Mouse (Mus musculus) adrenal gland, postnatal 36 days (tissue): Measurements from ENCODE around the gene Sprtn. TPM values are rescaled to one million over a fixed set of nuclear protein-coding genes. Genes with fewer than 3 reads are reported as not detected.

Source experiments
- DNase-seq, 2 experiments: peaks; one replicate each; pipeline ENCODE4 v3.0.0; 2021; ENCODE audit warnings: mixed read lengths in 1 of 2
- long read RNA-seq, 2 experiments: library from polyadenylated mRNA; stranded (forward); transcript quantifications; one replicate each; pipeline ENCODE4 v2.0.0; 2021; ENCODE audit warnings: borderline sequencing depth in 2 of 2
- total RNA-seq, 2 experiments: library from RNA; stranded (reverse); gene quantifications; 2 replicates each; pipeline ENCODE4 v1.2.3; 2021

Gene Sprtn
- 10 to 100 TPM; 19.0 to 19.7 TPM for total RNA-seq
- long read RNA-seq, experiment 1, full-length matches to known transcripts = 2 of 5 reads
- long read RNA-seq, experiment 1, partial matches to known transcripts = 0 of 5 reads
- long read RNA-seq, experiment 1, other reads (novel, unspliced or antisense) = 3 of 5 reads
- long read RNA-seq, experiment 2, partial matches to known transcripts = 0 of 1 reads
- long read RNA-seq, experiment 2, other reads (novel, unspliced or antisense) = 1 of 1 reads

DNA sequence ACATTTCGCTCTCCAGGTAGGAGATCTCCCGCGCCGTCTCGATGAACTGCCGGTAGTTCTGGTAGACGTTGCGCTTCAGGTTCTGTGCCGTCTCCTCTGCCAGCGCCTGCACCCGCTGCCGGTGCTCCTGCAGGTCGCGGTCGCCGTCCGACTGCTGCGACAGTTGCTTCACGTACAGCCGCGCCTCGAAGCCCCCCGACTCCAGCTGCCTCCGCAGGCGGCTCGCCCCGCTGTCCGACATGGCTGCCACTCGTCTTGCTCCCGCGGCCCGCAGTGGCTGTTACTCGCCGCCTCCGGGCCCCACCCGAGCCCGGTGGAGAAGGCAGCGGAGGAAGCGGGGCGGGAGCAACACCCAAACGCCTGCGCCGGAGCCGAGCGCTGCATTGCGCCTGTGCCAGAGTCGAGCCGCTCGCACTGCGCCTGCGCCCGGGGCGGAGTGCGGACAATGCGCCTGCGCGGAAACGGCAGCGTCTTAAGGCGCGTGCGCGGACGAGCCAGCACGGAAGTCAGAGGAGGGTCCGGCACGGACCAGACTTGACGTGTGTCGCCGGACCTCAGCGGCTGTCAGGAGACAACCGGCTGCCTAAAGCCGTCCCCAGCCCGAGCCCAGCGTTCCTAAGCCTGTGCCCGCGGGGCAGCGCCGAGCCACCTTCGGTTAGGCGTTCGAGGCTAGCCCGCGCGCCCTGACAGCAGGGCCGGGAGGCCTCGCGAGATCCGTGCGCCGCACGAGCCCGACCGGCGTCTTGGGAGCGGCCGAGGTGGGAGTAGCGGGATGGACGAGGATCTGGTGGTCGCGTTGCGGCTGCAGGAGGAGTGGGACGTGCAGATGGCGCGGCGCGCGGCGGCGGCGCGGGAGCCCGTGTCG lies at the start of gene Sprtn, which contains the start of gene Exoc8:
Gene Sprtn (plus strand): TSS at position 501 of the 865 bp plus-strand sequence.
Gene Exoc8 (minus strand): TSS at position 320 of the 865 bp plus-strand sequence.
- DNase-seq = peak; percentile 98

DNA sequence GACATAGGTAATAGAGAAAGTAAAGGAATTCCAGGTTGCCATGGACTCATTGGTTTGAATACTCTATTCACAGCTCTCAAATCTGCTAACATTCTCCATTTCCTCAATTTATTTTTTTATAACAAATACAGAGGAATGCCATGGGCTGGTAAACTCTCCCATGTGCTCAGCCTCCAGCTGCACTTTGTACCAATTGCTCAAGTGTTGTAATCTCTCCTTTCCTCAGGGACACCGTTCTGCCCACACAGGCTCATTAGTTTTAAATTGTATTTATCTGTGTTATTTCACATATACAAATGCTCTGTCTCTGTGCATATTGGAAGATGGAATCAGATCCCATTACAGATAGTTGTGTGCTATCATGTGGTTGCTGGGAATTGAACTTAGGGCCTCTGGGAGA lies 44.2 kb upstream of the Sprtn start:
- DNase-seq = no peak

DNA sequence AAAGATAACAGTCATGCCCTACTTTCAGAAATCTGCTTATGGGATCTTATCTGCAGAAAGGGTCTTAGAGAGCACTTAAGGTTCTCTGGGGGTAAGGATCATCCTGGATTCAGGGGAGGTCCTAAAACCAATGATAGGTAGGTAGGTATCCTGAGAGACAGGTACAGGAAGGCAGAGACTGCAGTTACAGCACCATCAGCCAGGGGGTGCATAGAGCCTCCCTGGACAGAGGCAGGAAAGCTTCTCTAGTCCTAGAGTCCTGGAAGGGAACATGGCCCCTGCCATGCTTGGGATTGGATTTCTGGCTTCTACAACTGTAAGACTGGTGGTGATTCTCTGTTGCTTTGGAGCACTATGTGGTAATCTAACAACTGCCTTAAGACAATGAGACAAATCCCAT lies 38.2 kb upstream of the Sprtn start:
- peak; percentile 20 to 61 for DNase-seq

DNA sequence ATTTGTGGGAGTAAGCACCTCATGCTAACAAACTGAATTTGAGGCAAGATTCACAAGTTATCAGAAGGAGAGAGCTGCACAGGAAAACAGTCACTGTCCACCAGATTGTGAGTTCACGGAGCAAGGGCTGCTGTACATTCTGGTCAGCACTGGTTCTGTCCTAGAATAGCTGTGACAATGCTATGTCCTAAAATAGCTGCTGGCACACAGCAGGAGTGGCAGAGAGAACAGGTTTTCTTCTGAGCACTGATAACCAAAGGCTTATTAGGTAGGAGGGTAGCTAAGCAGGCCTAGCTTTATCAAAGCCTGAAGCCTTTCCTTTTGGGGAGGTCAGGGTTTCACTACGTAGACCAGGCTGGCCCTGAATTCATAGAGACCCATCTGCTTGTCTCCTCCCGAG lies 37.5 kb upstream of the Sprtn start:
- DNase-seq = no peak

DNA sequence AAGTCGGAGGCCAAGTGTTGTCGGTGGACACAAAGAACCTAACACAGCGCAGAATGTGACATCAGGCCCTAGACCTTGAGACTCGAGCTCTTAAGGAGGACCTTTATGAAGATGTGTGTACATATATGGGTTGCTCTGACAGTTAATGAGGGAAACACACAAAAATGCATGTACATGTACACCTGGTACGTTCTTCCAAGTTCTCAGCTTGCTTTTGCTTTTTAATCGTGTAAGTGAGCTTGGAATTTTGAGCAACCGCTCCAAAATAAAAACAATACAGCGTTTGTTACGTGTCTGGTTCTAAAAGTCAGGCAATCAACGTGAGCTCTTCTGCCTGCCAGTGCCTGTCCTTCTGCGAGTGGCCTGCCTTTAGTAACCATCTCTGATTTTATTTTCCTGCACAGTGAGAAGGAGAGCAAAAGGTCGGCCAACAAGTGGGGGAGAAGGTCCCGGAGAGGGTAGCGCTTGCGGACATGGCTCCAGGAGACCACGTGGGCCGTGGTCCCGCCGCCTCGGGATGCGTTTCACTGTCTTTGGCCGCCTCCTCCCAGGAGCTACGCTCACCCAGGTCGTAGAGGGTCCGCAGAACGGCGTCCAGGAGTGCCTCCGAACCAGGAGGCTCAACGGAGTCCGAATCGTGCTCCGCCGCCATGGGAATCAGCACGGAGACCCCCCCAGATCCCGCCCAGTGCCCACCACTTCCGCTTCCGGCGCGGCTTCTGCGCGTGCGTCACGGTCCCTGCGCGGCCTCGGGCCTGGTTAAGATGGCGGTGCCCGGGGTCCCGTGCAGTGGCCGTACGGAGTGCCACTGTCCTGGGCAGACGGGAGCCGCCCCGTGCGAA lies 35.1 kb upstream of the Sprtn start, which contains the start of the genes Gnpat and 2810004N23Rik:
Gene Gnpat (plus strand): TSS at position 713 of the 842 bp plus-strand sequence.
Gene 2810004N23Rik (minus strand): TSS at position 800 of the 842 bp plus-strand sequence.
- peak; percentile 97 for DNase-seq

DNA sequence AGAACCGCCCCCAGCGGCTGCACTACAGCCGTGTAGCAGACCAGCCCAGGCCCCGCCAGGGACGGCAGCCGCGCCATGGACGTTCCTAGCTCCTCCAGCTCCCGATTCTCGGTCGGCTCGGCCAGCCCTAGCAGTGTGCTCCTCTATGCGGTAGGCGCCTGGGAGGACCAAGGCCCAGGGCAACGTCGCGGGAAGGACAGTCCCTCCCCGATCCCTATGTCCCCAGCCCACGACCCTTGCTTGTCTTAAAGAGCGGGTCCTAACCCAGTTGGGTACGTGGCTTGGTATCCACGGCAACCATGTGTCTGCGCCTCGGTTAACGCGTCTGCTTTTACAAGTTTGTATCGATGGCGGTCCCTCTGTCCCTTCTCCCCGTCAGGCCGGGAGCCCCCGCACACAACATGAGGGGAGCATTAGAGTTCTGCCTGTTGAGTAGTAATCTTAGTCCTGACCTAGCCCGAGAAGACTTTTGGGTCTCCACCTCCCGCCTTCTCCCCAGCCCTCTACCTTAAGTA lies 34.5 kb upstream of the Sprtn start:
- no peak for DNase-seq

DNA sequence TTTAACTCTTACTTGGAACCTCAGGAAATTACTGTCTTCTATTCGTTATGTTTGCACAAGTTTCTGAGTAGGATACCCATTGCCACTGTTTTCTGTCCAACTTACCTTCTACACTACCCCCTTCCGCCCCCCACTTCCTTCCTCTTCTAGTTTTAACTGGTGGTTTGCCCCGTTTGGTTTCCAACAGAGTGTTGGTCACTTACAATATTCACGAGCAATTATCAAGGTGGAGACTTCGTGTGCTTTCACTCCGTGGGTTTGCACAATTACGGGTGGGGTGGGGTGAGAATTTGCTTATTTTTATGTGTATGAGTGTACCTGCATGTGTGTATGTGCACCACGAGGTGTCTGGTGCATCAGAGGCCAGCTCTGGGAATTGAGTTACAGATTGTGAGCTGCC lies 34.0 kb upstream of the Sprtn start:
- DNase-seq = no peak

DNA sequence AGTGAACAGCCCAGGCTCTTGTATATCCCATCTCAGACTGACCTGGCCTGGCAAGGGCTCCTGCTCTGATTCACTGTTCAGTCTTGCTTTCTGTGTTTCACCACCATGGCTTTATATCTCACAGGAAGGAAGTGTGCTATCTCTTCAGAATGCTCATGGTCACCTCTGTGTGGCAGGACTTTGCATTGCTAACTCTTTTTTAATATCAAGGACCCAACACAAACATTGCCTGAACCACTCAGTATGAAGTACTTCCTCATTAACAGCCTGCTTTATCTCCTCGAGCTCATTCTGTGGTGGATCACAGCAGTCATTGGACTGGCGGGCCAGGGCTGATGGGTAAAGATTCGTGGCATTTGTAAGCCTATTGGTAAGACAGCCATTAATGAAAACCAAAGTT lies 31.0 kb upstream of the Sprtn start:
- DNase-seq = no peak

DNA sequence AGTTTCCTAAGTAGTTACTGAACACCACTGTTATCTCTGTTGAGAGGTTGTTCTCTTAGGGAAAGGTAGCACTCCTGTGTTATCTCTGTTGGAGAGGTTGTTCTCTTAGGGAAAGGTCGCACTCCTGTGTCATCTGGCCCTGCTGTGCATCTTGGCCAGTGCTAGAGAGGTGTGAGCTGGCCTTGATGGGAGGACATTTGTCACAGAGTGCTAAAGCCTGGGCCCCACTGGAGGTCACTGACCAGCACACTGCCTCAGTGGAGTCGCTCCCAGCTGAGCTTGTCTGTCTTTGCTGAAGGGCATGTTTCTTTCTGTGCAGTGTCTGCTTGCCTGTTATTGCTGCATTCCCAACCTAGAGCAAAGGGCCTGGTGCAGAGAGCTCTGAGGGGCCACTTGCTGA lies 30.6 kb upstream of the Sprtn start:
- DNase-seq = peak; percentile 54 to 63

DNA sequence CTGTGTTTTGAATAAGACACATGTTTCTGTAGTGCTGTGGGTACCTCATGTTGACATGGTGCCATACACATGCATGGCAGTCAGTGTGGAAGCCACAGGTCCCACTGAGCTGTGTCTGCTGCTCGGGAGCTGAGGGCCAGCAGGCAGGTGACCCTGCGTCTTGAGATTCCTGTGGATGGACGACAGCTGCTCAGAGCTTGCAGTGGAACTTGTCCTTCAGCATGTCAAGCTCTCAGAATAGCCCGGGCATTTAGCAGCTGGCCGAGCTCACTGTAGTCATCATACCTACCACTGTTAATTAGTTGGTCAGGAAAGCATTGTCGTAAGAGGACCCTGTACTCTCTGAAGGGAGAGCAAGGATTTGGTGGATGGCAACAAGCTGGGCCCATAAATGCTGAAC lies 28.0 kb upstream of the Sprtn start:
- DNase-seq = no peak

DNA sequence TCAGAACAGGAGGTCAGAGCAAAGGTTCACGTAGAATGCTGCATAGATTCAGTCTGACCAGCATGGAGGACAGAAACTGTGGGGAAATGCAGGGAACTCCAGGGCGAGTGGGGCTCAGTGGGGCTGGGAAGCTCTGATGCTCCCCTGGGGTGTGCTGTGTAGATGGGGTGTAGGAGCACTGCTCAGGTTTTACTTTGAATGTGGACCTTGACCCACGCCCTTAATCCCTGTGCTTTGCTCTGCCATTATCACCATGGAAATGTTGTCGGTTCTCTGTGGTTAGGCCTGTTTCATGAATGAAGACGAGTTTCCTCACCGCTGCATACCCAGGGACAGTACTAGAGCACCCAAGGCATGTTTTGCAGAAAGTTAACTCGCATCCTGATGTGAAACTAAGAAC lies 26.2 kb upstream of the Sprtn start:
- no peak for DNase-seq

DNA sequence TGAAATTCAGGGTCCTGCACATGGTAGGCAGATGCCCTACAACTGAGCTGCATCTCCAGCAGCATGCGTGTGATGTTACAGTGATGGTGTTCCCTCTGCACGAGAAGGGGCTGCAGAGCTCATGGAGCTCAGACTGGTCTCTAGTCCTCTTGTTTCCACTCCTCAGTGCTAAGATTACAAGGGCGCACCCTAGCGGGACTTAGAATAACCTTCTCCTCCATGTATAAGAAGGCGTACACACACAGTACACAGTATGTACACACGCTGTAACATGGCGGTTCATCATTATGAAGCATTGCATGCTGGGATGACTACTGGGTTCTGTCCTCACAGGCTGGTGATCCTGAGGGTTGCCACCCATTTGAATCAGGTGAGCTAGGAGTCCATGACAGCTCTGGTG lies 25.6 kb upstream of the Sprtn start:
- no peak for DNase-seq

DNA sequence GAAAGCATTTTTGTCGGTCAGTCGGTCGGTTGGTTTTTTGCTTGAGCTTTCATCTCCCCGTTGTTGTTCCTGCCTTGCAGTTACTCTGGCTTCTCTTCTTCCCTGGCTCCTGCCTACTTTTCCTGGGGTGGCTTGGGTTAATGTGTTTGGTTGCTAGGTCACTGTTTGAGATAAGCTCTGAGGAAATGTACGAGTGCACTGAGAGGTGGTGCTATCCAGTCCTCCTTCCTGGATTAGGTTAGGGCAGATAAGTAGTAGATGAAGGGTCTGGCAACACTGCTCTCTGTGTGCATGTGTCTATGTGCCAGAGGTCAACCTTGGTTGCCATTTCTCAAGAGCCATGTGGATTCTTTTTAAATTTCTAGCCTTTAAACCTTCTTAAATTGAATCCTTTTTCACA lies 25.0 kb upstream of the Sprtn start:
- DNase-seq = no peak

DNA sequence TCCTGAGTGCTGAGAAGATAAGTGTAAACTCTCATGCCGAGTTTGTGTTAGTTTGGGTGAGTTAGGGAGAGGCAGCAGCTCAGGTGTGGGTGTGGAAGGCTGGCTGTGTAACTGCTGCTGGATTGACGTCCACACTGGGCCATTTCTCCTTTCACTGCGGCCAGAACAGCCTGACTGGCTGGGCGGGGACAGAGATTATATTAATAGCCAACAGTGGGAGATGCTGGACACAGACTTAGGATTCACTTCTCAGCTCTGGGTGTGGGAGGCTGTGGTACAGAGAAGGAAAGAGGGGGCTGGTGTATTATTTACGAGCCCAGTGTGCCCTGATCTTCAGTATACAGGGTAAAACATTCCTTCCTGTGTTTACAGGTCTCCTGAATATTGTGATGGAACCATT lies 19.5 kb upstream of the Sprtn start:
- no peak for DNase-seq

DNA sequence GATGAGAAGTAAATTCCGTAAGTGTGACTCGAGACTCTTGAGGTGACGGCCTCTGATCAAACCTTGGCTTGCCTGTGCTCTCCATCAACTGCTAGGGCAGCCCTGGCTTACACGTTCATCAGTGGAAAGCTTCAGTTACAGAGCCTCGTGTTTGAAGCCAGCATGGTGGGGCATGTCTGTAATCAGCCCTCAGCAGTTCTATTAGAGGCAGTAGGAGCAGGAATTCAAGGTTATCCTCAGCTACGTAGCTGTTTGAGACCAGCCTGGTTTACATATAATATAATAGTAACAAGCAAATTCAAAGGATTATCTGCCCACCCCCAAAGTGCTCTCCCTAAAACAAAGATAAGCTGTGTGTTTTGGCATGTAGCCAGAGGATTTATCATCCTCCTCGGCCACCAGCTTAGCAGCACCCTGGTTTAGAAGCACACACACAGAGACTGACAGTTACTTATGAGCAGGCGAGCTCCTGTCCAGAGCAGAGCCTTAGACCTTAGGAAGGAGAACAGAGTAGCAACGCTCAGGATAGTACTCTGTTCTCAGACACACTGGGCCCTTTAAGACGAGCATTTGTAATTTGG lies 18.6 kb upstream of the Sprtn start:
- no peak for DNase-seq

DNA sequence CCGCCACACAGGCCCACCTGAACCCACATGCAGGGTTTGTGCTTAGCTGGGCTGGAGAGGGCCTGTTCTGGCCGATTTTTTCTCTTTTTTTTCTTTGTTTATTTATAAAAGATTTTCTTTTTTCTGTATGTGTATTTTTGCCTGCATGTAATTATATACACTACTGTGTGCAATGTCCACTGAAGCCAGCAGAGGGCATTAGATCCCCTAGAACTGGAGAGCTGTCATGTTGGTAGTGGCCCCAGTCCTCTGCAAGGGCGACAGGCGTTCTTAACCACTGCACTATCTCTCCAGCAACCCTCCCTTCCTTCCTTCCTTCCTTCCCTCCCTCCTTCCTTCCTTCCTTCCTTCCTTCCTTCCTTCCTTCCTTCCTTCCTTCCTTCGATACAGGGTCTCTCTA lies 9.3 kb upstream of the Sprtn start:
- no peak for DNase-seq

DNA sequence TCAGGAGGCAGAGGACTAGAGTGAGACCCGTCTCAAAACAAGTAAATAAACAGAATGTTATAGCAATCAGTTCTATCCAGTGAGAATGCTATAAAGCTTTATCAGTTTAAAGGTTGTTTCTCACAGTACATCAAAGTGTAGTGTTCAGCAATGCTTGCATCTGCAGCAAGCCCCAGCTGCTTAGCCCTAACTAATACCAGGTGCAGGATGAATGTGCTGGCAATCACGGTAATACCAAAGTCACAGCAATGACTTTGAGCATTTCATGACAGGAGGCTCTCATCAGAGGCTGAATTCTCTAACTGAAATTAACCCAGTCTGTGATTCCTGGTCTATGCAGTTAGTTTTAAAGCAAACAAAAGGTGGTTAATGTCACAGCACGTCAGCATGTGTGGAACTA lies 5.1 kb upstream of the Sprtn start:
- DNase-seq = no peak

DNA sequence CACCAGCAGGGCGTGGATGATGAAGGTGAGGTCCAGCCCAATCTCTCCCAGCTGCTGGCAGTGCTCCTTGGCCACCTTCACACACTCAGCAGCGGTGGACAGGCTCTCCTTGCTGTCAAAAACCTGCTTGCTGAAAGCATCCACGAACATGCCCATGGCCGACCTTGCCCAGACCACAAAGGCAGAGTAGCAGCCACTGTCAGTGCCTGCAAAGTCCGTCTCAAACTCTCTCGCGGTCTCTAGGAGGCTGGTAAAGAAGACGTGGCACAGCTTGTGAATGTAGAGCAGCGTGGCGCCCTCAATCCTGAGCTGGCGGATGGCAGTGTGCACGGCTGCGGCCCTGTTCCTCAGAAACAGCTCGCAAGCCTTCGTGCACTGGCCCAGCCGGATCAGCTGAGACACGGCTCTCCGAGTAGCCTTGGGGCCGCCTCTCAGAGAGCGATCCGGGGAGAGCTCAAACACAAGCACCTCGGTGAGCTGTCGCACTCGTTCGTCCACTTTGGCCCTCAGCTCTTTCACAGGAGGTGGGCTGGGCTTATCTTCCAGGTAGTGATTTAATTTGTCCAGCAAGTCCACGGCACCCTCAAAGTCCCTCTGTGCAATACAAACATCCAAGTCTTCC lies 1.6 kb upstream of the Sprtn start:
- peak; percentile 15 to 34 for DNase-seq

DNA sequence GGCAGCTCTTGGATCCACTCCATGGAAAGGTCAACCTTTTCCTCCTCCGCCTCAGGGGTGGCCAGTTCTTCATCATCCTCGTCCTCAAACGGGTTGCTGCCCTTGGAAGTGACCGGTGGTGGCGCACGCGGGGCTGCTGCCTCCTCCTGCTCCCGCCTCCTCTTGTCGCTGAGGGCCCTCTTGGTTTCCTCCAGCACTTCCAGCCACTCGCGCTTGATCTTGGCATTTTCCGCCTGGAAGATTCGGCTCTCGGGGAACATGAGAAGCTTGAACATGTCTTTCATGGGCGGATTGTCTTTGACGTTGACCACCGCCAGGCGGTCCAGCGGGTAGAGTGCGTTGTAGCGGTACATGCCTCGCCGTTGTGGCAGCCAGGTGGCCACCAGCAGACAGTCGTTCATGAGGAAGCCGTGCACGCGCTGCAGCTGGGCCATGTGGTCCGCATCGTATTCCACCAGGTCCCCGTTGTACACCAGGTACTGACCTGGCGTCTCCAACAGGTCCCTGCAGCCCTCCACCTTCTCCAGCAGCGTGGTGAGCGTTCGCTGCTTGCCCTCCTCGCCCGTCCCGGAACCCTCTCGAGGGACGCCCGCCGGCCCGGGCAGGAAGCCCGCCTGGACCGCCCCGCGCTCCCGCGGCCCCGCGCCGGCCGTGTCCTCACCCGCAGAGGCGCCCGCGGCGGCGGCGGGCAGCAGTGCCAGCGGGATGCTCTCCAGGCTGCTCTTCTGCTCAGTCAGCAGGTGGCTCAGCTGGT lies 877 bp upstream of the Sprtn start:
- DNase-seq = peak; percentile 86 to 90

DNA sequence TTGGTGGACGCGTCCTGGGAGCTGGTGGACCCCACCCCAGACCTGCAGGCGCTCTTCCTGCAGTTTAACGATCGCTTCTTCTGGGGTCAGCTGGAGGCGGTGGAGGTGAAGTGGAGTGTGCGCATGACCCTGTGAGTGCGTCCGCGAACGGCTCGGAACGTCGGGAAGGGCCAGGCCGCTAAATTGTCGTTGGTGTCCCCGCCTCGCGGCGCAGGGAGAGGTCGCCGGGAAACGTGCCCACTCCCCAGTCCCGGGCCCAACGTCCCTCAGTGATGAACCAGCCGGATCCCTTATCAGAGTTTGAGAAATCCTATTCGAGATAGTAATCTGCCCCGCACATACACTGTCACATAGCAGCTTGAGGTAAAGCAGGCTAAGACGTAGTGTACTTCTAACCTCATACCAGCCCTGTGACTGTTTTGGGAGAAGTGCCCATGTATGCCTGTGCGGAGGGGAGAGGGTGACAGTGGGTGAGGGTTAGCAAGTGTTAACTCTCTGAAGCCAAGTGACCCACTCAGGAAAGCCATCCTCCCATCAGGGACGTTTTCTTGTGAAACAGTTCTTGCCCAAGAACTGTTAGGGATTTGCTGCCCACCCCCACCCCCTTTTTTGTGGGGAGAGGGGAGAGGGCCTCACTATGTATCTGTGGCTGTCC lies 692 bp downstream of the Sprtn start:
- DNase-seq = peak in 1 of 2 experiments; percentile 32
